Mouse (Mus musculus): ENCODE measurements at regions not wholly inside any gene's neighbourhood (a gene's known extent, or its start where the extent isn't known, plus 50 kb on each side); places are given as distances from the start of the nearest gene placed in this dataset.

GRCm38 (mm10) chr12:52392636-52393035 lies 111.1 kb upstream of the Arhgap5 start:
- TF ChIP-seq CTCF (IDR thresholded peaks at IDR 0.05; ENCODE audit: borderline replicate concordance, insufficient read depth, low read depth, low read length) = no peak
- no peak for TF ChIP-seq POLR2A (IDR thresholded peaks at IDR 0.05; ENCODE audit: borderline replicate concordance, insufficient read depth, low read length)

All from cerebellum, adult 2 months (tissue).